Mouse (Mus musculus): ENCODE measurements at regions not wholly inside any gene's neighbourhood (a gene's known extent, or its start where the extent isn't known, plus 50 kb on each side); places are given as distances from the start of the nearest gene placed in this dataset.
"Not testable (repeated sequence)": the region's sequence is repeated elsewhere in the genome, so short reads cannot be mapped to it uniquely, and the experiment has no call there.

- DNase-seq (ENCODE audit: low spot score in 2 of 2) = not testable (repeated sequence)
Measured at GRCm38 (mm10) chr10:85731163-85731562, 98.1 kb upstream of the Pwp1 start.

GRCm38 (mm10) chr10:85731796-85732388, 97.4 kb upstream of the Pwp1 start:
- DNase-seq (ENCODE audit: low spot score in 2 of 2) = not testable (repeated sequence)

DNA sequence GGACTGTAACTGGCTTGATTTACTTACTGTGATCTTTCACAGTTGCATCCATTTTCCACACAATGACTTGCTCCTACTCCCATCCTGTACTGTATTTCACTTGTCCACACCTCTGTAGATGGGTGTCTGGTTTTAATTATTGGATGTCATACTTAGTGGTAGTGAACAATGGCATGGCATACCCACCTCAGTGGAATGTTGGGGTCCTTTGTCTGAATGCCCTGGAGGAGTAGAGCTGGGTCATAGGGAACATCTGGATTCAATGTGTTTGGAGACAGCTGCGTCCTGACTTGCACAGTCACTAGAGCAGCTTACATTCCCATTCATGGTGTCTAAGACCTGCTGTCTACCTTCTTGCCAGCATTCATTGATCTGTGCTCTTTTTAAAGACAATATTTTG, 91.5 kb upstream of the Pwp1 start:
- DNase-seq (ENCODE audit: low spot score in 2 of 2) = no peak

- DNase-seq (ENCODE audit: low spot score in 2 of 2) = no peak
Measured at GRCm38 (mm10) chr10:85739008-85739407, 90.3 kb upstream of the Pwp1 start.

GRCm38 (mm10) chr10:85739565-85739964, 89.7 kb upstream of the Pwp1 start:
- DNase-seq (ENCODE audit: low spot score in 2 of 2) = peak; percentile 19 to 22

DNA sequence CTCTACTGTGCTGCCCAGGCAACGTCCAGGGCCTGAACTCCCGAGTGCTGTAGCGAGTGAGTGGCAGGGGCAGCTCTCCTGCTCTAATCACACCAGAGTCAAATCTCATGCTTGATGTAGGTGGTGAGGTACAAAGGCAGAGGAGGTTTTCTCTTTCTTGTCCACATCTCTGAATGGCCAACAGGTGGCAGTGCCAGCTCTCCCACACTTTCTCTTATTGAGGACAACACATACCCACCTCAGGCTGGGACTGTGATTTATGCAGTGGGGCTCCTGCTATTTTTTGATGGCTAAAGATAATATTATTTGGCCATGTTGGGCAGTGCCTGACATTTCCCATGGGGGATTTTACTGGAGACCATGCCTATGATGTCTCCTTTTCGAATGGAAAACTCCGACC, 87.3 kb upstream of the Pwp1 start:
- DNase-seq (ENCODE audit: low spot score in 2 of 2) = no peak

GRCm38 (mm10) chr10:85745390-85745789, 83.9 kb upstream of the Pwp1 start:
- DNase-seq (ENCODE audit: low spot score in 2 of 2) = not testable (repeated sequence)

DNA sequence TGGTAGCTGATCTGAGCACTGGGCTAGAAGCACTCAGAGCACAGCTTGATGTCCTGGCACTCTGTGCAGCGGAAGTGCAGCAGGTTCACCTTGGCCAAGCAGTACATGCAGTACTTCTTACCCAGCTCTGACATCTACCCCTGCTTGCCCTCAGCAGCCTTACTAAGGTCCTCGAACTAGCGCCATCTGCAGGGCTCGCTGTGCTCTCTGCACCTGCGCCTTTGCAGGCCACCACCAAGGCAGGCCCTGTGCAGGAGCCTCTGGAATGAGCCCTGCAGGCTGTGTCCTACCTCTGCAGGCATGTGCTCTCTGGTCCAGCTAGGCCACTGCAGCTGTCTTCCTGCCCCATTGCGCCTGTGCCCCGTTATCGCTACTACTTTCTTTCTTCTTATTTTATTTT, 83.5 kb upstream of the Pwp1 start:
- DNase-seq (ENCODE audit: low spot score in 2 of 2) = not testable (repeated sequence)

DNA sequence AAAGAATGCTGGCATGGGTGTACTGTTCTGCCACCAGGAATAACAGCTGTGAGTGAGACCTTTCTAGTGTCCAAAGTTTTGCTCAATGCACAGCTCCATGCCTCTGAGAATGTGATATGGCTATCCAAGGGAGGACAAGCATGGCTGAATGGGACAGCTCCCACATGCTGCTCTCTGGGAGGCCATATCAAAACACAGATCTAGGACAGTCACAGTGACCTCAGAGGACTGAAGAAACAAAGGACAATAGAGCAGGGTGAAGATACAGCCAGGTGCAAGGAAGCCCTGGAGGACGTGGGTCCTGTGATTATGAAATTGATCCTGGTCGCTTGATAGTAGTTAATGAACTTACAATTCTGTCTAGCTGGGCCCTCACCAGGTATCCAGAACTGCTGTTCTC, 79.7 kb upstream of the Pwp1 start:
- DNase-seq (ENCODE audit: low spot score in 2 of 2) = not testable (repeated sequence)

DNA sequence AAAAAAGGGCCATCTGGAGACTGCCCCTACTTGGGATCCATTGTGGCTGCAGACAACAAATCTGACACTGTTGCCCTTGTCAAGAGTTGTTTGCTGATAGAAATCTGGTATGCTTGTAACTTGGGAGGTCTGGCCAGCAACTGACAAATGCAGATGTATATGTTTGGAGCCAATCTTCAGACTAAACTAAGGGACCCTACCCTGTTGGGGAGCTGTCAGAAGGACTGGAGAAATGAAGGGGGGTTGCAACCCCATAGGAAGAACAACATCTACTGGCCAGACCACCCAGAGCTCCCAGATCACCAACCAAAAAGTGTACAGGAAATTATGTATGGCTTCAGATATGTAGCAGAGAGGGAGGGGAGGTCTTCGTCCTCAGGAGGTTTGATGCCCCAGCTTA, 54.3 kb upstream of the Pwp1 start:
- DNase-seq (ENCODE audit: low spot score in 2 of 2) = no peak
